Mouse (Mus musculus) adrenal gland, adult (tissue): ENCODE measurements around the gene Rgl2.
"Not testable (repeated sequence)": the region's sequence is repeated elsewhere in the genome, so short reads cannot be mapped to it uniquely, and the experiment has no call there.

Source experiments
- DNase-seq, 2 experiments: peaks; one replicate each; pipeline ENCODE4 v3.0.0; 2022 to 2023; ENCODE audit warnings: low spot score in 1 of 2; ENCODE audit not compliant: inconsistent age in 2 of 2

Gene Rgl2

GRCm38 (mm10) chr17:33929371-33930279 is at the start of gene Rgl2:
Rgl2 (plus strand) TSS chr17:33929543.
- peak; percentile 93 to 97 for DNase-seq

GRCm38 (mm10) chr17:33884320-33884719 is 45.0 kb upstream of the Rgl2 start:
- DNase-seq = not testable (repeated sequence)

GRCm38 (mm10) chr17:33887802-33888201 is 41.5 kb upstream of the Rgl2 start:
- not testable (repeated sequence) for DNase-seq

- not testable (repeated sequence) for DNase-seq
Observed at GRCm38 (mm10) chr17:33888230-33888629, 41.1 kb upstream of the Rgl2 start.

GRCm38 (mm10) chr17:33889941-33890532 is 39.3 kb upstream of the Rgl2 start:
- DNase-seq = not testable (repeated sequence)

- peak; percentile 100 for DNase-seq
Observed at GRCm38 (mm10) chr17:33890533-33891059, 38.7 kb upstream of the Rgl2 start, which contains the start of gene Kifc1. Kifc1 (minus strand) TSS chr17:33890661.

GRCm38 (mm10) chr17:33891357-33891756 is 38.0 kb upstream of the Rgl2 start:
- no peak for DNase-seq

- DNase-seq = not testable (repeated sequence)
Observed at GRCm38 (mm10) chr17:33891892-33892291, 37.5 kb upstream of the Rgl2 start.

- no peak for DNase-seq
Observed at GRCm38 (mm10) chr17:33892429-33892828, 36.9 kb upstream of the Rgl2 start.

GRCm38 (mm10) chr17:33893011-33893410 is 36.3 kb upstream of the Rgl2 start:
- DNase-seq = not testable (repeated sequence)

GRCm38 (mm10) chr17:33897114-33897794 is 32.1 kb upstream of the Rgl2 start:
- DNase-seq = peak in 1 of 2 experiments; percentile 66

GRCm38 (mm10) chr17:33898193-33898592 is 31.1 kb upstream of the Rgl2 start:
- DNase-seq = not testable (repeated sequence)

- DNase-seq = no peak
Observed at GRCm38 (mm10) chr17:33899642-33900041, 29.7 kb upstream of the Rgl2 start.

GRCm38 (mm10) chr17:33900281-33900988 is 28.9 kb upstream of the Rgl2 start:
- DNase-seq = no peak

GRCm38 (mm10) chr17:33900989-33901314 is 28.4 kb upstream of the Rgl2 start:
- DNase-seq = no peak

- no peak for DNase-seq
Observed at GRCm38 (mm10) chr17:33901653-33902052, 27.7 kb upstream of the Rgl2 start.

GRCm38 (mm10) chr17:33902079-33902478 is 27.3 kb upstream of the Rgl2 start:
- no peak for DNase-seq

- no peak for DNase-seq
Observed at GRCm38 (mm10) chr17:33902491-33902890, 26.9 kb upstream of the Rgl2 start.

- DNase-seq = peak in 1 of 2 experiments; percentile 63
Observed at GRCm38 (mm10) chr17:33903911-33904651, 25.3 kb upstream of the Rgl2 start.

GRCm38 (mm10) chr17:33904835-33905234 is 24.5 kb upstream of the Rgl2 start, which contains the start of gene Platr17:
Platr17 (plus strand) TSS chr17:33905135.
- DNase-seq = not testable (repeated sequence)
